Mouse (Mus musculus) lung, postnatal 4 days (tissue): ENCODE measurements at regions not wholly inside any gene's neighbourhood (a gene's known extent, or its start where the extent isn't known, plus 50 kb on each side); places are given as distances from the start of the nearest gene placed in this dataset.

ENCODE experiments used
- DNase-seq, 2 experiments: peaks; one replicate each; pipeline ENCODE4 v3.0.0; 2021

DNA sequence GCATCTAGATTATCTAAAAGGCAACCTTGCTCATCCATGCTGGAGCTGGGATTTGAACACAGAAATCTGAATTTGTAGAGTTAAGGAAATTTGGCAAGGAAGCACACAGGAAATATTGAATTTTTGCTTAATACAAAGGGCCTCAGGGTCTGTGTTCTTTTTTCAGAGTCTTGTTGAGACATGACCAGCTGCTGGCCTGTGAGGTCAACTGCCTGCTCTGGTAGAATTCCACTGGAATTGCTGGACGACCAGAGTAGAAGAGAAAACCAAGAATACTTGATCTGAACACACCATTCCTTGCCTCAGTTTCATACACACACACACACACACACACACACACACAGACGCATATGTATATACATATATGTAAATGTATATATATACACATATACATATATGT is 84.1 kb upstream of the Lifr start:
- DNase-seq, result no peak

- peak in 1 of 2 experiments; percentile 13 for DNase-seq
These were observed 81.6 kb upstream of the Lifr start for GRCm38 (mm10) chr15:7008725-7009380.

- DNase-seq, result no peak
These were observed 79.3 kb upstream of the Lifr start for GRCm38 (mm10) chr15:7010966-7011695.

DNA sequence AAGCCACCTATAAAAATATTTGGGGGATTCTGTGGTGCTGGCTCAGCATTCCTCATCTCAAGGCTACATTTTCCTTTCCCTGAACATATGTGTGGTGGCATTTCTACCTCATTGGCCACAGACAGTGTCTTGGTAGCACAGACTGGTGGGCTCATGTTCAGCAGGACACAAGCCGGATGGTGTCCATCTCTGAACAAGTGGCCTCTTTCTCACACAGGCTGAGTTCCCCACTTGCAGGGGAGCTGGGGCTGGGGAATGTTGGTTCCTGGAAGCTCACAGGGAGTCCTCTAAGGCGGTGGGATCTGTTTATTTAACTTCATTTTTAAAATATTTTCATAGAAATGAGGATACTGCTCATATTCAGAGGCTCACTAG is 78.7 kb upstream of the Lifr start:
- DNase-seq, result no peak

GRCm38 (mm10) chr15:7012446-7012845 is 78.0 kb upstream of the Lifr start:
- no peak for DNase-seq

DNA sequence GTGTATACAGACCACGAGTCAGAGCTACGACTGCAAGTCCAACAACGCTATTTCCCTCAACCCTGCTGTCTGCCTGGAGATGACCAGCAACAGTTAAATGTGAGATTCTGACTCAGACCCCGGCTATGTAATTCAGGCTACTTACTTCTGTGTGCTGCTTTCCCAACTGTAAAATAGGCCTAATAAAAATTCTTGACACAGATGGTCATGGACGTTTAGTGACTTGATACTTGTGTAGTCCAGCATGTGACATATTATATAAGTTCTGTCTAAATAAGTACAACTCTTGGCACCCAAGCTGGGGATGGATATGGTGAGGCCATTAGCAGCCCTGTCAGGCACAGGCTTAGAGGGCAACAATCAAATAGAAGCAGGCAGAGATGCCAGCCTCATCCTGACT is 77.4 kb upstream of the Lifr start:
- no peak for DNase-seq

DNA sequence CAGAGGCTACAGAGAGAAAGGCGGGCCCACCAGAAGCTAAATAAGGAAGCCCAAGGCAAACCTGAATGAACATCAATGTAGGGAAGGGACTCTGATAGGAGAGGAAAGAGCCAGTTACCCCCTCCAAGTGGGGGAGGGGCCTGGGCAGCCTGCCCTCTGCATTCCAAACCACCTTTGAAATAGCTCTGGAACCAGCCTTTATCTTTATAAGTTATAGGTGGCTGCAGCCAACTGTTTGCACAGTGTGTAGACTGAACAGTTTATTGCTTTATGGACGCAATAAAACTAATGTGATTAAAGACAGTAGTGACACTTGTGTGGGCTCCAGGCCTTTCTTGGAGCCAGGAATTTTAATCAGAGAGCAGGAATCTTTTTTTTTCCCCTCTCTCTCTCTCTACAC is 75.4 kb upstream of the Lifr start:
- DNase-seq, result peak in 1 of 2 experiments; percentile 38

DNA sequence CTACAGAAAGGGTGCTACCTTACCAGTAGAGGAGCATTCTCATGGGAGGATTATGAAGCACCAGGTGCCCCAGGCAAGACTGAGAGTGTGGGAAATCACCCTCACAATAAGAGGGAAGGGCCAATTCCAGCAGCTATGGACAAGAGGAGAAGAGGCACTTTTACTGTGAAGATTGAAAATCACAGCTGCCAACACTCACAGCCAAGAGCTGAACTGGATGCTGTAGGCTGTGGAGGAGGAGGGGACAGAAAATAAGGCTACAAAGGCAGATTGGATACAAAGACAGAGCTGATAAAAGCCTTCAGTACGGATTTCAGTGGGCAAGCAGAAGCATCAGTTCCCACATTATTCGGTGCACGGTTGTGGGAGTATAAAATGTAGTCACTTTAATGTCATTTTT is 74.4 kb upstream of the Lifr start:
- DNase-seq, result no peak

- DNase-seq, result no peak
These were observed 73.1 kb upstream of the Lifr start for GRCm38 (mm10) chr15:7017281-7017845.

DNA sequence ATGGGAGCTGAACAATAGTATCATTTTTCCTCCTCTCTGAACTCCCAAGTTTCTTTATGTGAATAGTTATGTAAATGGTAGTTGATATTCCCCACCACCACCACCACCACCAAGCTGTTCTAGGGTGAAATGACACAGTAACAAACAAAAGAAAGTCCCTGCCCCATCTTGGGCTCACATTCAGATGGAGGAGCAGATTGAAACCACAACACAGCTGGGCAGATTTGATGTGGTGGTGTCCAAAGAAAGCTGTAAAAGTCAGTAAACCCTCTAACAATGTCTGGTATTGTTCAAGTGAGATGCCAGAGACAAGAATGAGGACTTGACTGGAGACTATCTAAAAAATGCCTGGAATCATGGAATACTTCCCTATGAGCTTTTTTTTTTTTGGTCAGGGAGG is 67.8 kb upstream of the Lifr start:
- DNase-seq, result no peak

DNA sequence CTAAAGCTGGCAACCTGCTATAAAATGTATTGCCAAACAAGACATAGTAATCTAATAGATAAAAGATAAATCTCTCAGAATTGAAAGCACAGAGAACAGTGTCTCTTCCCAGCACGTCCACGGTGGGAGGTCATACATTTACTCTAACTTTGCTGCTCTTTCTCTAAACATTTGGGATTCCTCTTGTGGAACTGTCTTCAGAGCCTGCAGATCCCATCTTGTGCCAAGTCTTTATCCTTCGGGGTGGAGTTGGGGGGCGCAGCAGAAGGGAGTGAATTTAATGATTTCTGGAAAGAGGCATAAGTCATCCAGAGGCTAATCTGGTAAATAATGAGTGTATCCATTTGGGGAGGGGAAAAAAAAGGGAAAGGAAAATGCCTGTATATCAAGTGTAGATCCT is 65.2 kb upstream of the Lifr start:
- no peak for DNase-seq

DNA sequence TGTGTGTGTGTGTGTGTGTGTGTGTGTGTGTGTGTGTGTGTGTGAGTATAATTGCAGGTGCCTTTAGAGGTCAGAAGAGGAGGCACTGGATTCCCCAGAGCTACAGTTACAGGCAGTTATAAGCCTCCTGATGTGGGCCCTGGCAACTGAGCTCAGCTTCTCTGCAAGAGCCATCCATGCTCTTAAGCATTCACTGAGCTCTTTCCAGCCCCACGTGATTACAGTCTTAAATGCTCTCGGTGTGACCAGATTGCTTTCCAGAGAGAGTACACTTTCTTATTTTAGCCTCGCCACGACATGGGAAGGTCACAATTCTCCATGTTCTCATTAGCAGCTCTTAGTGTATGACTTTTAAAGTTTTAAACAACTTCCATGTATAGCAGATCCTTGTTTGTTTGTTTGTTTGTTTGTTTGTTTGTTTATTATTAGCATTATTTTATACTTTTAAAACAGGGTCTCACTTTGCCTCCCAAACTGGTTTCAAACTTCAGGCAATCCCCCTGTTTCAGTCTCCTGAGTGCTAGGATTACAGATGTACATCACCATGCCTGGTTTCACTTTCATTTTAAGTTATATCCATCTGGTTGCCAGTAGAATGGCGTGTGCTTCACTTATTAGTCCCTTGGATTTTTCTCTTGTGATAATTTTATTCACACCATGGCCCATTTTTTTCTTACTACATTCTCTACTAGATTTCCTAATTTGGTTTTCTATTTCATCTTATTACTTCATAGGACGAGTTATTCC is 58.9 kb upstream of the Lifr start:
- DNase-seq, result no peak

DNA sequence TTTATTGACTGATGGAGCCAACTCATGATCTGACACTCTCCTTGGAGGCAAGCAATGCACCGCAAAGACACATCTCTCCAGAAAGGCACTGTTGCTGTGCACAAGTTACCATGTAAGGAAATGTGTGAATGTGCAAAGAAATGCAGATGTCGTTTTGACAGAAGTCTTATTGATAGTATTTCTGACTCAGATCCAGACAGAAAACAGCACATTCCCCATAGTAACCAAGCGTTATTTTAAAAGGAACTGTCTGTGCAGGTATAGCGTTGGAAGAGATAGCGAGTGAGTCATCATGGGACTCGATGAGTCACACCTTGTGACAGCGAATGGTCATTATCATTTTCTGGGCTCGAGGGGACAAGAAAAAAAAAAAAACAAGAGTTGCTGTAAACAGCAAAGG is 52.9 kb upstream of the Lifr start:
- no peak for DNase-seq

- no peak for DNase-seq
These were observed 51.3 kb upstream of the Lifr start for GRCm38 (mm10) chr15:7039119-7039518.

DNA sequence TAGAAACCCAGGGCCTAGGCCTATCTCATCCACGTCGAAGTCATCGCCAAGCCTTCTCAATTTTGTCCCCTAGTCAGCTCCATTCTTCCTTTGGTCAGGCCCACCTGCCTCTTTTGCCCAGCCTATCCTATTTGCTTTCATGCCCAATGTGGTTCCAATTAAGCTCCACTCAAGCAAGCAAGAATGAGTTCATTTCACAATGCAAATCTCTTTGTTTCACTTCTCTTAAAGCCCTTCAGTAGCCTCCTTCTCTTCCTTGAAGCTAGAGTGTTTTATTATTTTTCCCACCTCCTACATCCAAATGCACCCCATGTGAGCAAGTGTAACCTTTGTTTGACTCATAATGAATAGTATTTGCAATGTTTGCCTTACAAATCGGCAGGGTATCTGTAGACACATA is 50.6 kb upstream of the Lifr start:
- DNase-seq, result no peak
